Mouse (Mus musculus) liver, embryonic 16.5 days (tissue): Measurements from ENCODE around the gene Oscar. TPM values are rescaled to one million over a fixed set of nuclear protein-coding genes. Genes with fewer than 3 reads are reported as not detected.

Experiments used
- ATAC-seq: fragments of 200-750 bp; cut with Nextera tagmentation; 2 replicates; pipeline ENCODE4 v1.8.0; 2017; ENCODE audit warnings: low read depth, mild to moderate bottlenecking, moderate number of reproducible peaks, moderate library complexity
- H3K27ac ChIP-seq: fragments of 300-500 bp; sonication (generic); 2 replicates; pipeline ENCODE4 v1.5.1; 2014; ENCODE audit warnings: mild to moderate bottlenecking, low read length
- H3K27me3 ChIP-seq: fragments of 300-500 bp; sonication (generic); 2 replicates; pipeline ENCODE4 v1.6.1; 2014; ENCODE audit warnings: low read depth, low read length, mixed read lengths; ENCODE audit not compliant: control insufficient read depth, insufficient read depth
- H3K36me3 ChIP-seq: fragments of 300-500 bp; sonication (generic); 2 replicates; pipeline ENCODE4 v1.6.1; 2014; ENCODE audit warnings: mild to moderate bottlenecking; ENCODE audit not compliant: control insufficient read depth, insufficient read depth
- H3K4me1 ChIP-seq: fragments of 300-500 bp; sonication (generic); 2 replicates; pipeline ENCODE4 v1.6.1; 2014; ENCODE audit warnings: low read depth, low read length, mixed read lengths; ENCODE audit not compliant: control insufficient read depth
- H3K4me2 ChIP-seq: fragments of 300-500 bp; sonication (generic); 2 replicates; pipeline ENCODE4 v1.6.1; 2014; ENCODE audit warnings: low read depth, low read length, mixed read lengths
- H3K4me3 ChIP-seq: fragments of 300-500 bp; sonication (generic); 2 replicates; pipeline ENCODE4 v1.5.1; 2014; ENCODE audit warnings: low read depth, mild to moderate bottlenecking, low read length
- H3K9ac ChIP-seq: fragments of 300-500 bp; sonication (generic); 2 replicates; pipeline ENCODE4 v1.6.1; 2014; ENCODE audit warnings: low read depth, low read length
- H3K9me3 ChIP-seq: fragments of 300-500 bp; sonication (generic); replicated peaks from 2 replicates; pipeline ENCODE4 v1.6.1; 2016; ENCODE audit warnings: low read length; ENCODE audit not compliant: control insufficient read depth
- WGBS: fragments of 180-500 bp; shearing (Covaris S2); extraction: QIAGEN DNeasy Blood & Tissue Kit; methylation state at CpG from one replicate; pipeline ENCODE4 v1.1.7; 2014; ENCODE audit not compliant: insufficient replicate concordance; 5-methylcytosine and 5-hydroxymethylcytosine counted together
- polyA plus RNA-seq: library from polyadenylated mRNA; unstranded; fragments of >200 nt; fragmentation: Nextera tagmentation; extraction: Ambion mirVana; gene quantifications from 2 replicates; pipeline ENCODE4 v1.2.1, GENCODE M21; 2015

The Oscar gene
- polyA plus RNA-seq, 1 experiment from 2014 or later: not detected

DNA sequence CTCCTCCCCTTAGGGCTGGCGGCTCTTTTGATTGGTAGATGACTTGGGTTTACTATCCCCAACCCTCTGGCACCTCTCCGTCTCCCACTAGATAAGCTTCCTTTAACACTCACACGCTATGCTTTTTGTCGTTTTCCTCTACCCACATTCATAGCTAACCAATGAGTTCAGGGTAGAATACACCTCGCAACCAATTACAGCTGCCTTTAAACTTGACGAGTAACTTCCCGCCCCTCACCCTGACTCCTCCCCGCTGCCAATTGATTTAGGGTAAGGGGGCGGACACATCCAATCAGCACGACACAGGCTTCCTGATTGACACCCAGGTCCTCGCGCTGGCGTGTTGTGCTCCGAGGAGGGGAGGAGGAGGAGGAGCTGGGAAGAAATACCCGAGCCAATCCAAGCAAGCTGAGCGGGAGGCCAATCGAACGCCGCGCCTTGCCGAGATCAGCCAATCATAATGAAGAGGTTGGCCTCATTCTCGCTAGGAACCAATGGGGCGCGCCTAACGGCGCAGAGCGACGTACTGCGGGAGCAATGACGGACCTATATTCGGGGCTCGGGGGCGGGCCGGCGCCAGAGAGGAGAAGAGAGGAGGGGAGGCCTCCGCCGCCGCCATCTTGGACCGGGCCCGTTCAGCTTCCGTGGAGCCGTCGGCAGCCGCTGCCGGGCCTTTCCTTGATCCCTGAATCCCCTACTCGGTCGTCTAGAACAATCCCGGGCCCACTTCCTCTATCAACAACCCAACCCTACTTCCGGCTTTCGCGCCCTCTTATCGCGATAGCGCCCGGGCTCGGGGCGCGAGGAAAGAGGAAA lies 28.9 kb upstream of the Oscar start, which contains the start of gene Cnot3:
Gene Cnot3 (plus strand): TSS at position 597 of the 816 bp plus-strand sequence.
- H3K27me3 ChIP-seq: no peaks in the 10 kb centered on the region
- H3K4me2 ChIP-seq: peak within 1 kb of the TSS; percentile 91
- peak within 1 kb of the TSS; percentile 96 for H3K4me3 ChIP-seq
- WGBS: under 1% methylated on average over 51 of the region's 58 CpGs
- H3K27ac ChIP-seq: peak within 1 kb of the TSS; percentile 97
- no peaks in the 10 kb centered on the region for H3K9me3 ChIP-seq
- H3K36me3 ChIP-seq: peaks cover 11% of the 10 kb centered on the region
- H3K9ac ChIP-seq: peak within 1 kb of the TSS; percentile 99
- H3K4me1 ChIP-seq: peaks cover 35% of the 10 kb centered on the region
- peak; percentile 95 for ATAC-seq

DNA sequence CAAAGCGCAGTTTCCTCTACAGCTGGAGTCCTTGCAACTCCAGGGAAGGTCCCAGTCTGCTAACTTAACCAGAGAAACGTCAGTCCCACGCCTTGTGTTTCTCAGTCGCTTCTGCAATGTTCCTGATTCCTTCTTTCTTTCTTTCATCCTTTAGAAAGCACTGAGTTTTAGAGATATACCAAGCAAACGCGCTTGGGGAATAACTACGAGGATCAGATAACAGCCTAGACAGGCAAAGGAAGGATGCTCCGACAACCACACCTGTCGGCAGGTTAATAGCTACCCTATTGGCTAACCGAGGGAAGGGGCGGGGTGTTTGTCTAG lies 28.4 kb upstream of the Oscar start:
- H3K27me3 ChIP-seq: no peaks in the 10 kb centered on the region
- H3K9ac ChIP-seq: peak overlapping the region; percentile 37; the same call in 1 of the 2 replicates
- ATAC-seq: no peak
- H3K36me3 ChIP-seq: peaks cover 17% of the 10 kb centered on the region
- peaks cover 35% of the 10 kb centered on the region for H3K4me1 ChIP-seq
- H3K27ac ChIP-seq: peak overlapping the region; percentile 97
- peak overlapping the region; percentile 63 for H3K4me3 ChIP-seq
- no peaks in the 10 kb centered on the region for H3K9me3 ChIP-seq
- H3K4me2 ChIP-seq: peak overlapping the region; percentile 78
- WGBS: under 1% methylated on average over 11 of the region's 11 CpGs

DNA sequence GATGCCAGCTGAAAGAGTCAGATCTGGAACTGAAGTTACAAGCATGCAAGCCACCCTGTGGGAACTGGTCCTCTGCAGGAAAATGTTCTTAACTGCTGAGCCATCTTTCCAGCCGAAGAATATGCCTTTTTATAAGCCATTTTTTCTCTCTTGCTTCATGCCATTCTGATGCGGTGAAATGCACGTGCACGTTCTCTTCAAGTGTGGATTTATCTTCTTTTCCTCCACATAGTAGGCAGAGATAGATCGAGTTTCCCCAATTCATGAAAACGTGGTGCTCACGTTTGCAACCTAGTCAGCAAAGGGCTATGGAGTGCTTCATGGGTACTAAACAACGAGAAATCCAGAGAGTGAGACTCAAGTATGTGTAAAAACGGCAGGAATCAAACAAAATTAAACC lies 27.9 kb upstream of the Oscar start:
- H3K27me3 ChIP-seq: no peaks in the 10 kb centered on the region
- H3K4me2 ChIP-seq: peak overlapping the region; percentile 78
- no peaks in the 10 kb centered on the region for H3K9me3 ChIP-seq
- WGBS: 10% methylated on average over 9 of the region's 9 CpGs
- H3K9ac ChIP-seq: peak overlapping the region; percentile 37; the same call in 1 of the 2 replicates
- ATAC-seq: no peak
- H3K27ac ChIP-seq: peak overlapping the region; percentile 97
- H3K4me3 ChIP-seq: peak overlapping the region; percentile 63
- H3K4me1 ChIP-seq: peaks cover 35% of the 10 kb centered on the region
- peaks cover 18% of the 10 kb centered on the region for H3K36me3 ChIP-seq

DNA sequence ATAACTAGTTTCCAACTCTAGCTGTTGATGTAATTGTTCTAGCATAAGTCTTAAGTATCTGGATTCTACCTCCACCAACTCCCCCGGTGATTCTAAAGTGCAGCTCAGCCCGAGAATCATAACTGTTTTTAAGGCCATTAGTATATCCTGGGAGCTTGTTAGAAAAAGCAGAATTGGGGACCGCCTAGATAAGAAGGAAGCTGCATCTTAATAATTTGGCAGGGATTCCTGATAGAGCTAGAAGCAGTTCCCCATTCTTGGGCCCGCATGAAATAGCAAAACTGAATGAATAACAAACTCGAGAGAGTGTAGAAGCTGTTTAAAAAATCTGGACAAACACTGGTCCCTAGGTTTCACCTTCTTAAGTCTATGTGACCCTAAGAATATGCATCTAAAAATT lies 27.5 kb upstream of the Oscar start:
- no peaks in the 10 kb centered on the region for H3K27me3 ChIP-seq
- H3K27ac ChIP-seq: no peak overlapping the region
- H3K36me3 ChIP-seq: peaks cover 18% of the 10 kb centered on the region
- no peak overlapping the region for H3K9ac ChIP-seq
- WGBS: 31% methylated on average over 5 of the region's 5 CpGs
- no peaks in the 10 kb centered on the region for H3K9me3 ChIP-seq
- no peak overlapping the region for H3K4me3 ChIP-seq
- H3K4me2 ChIP-seq: no peak overlapping the region
- no peak for ATAC-seq
- H3K4me1 ChIP-seq: peaks cover 32% of the 10 kb centered on the region

DNA sequence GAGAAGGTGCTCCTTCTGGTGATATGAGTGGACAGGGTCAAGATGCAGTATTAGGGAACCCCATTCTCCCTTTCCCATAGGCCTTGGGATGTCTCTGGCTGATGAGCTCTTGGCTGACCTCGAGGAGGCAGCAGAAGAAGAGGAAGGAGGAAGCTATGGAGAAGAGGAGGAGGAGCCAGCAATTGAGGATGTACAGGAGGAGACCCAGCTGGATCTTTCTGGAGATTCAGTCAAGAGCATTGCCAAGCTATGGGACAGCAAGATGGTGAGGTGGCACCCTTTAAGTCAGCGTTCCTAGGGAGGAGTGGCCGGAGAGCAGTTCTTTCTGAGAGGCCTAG lies 14.5 kb upstream of the Oscar start:
- H3K9ac ChIP-seq: peak overlapping the region; percentile 62

DNA sequence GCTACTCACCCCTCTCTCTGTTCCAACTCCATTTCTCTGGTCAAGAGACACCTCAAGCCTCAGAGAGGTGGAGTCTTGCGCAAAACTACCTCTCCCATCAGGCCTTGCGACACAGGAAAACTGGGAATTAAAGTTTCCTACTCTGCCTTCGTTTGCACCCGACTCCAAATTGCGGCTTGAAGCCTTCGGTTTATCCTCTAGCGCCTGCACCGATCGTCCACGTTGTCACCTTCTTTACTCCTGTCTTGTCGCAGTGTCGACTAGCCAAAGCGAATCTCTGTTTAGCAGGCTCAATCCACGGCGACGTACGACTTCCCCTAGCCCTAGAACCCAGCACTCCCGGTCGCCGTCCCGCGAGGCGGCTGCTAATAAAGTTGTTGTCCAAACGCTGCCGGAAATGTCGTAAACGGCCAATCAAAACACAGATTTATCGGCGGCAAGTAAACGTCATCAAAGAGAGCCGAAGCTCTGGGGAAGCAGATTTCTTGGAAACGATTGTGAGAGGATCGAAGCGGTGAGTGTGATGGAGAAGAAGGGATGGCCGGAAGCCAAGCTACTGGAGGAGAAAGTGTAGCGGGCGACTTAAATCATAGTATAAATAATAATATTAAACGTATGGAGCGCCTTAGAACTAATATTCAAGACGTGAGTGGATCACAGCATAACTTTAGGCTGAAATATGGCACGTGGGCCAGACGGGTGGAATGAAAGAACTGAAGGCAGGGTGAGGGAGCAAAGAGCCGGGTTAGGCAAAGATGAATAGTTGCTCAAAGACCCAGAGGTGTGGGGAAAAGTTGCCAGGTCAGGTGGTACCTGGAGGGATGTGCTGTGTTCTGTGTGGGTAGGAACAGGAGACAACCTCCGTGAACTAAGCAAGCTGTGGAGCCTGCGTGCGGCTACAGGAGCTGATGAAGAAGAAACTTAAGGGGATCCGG lies 13.9 kb upstream of the Oscar start, which contains the start of the genes Tfpt and Prpf31:
Gene Tfpt (minus strand): TSS at position 387 of the 935 bp plus-strand sequence.
Gene Prpf31 (plus strand): TSS at position 443 of the 935 bp plus-strand sequence.
- Histone ChIP-seq H3K4me2 (peak within 1 kb of the TSS; percentile 94), H3K9me3 (no peaks in the 10 kb centered on the region), H3K4me3 (peak within 1 kb of the TSS; percentile 72), H3K4me1 (peaks cover 17% of the 10 kb centered on the region), H3K36me3 (peaks cover 5% of the 10 kb centered on the region; the same call in 1 of the 2 replicates), H3K9ac (peak within 1 kb of the TSS; percentile 79), H3K27me3 (no peaks in the 10 kb centered on the region), H3K27ac (peak within 1 kb of the TSS; percentile 83)
- peak; percentile 90 for ATAC-seq
- under 1% methylated on average over 47 of the region's 47 CpGs for WGBS

More for the DNA sequence above, 14.5 kb upstream of the Oscar start:
- 48% methylated on average over 3 of the region's 3 CpGs for WGBS
- Histone ChIP-seq H3K9me3 (no peaks in the 10 kb centered on the region), H3K27me3 (no peaks in the 10 kb centered on the region), H3K27ac (no peak overlapping the region), H3K4me3 (peak overlapping the region; percentile 72), H3K4me1 (peaks cover 17% of the 10 kb centered on the region), H3K4me2 (peak overlapping the region; percentile 94), H3K36me3 (peaks cover 4% of the 10 kb centered on the region; the same call in 1 of the 2 replicates)
- no peak for ATAC-seq

DNA sequence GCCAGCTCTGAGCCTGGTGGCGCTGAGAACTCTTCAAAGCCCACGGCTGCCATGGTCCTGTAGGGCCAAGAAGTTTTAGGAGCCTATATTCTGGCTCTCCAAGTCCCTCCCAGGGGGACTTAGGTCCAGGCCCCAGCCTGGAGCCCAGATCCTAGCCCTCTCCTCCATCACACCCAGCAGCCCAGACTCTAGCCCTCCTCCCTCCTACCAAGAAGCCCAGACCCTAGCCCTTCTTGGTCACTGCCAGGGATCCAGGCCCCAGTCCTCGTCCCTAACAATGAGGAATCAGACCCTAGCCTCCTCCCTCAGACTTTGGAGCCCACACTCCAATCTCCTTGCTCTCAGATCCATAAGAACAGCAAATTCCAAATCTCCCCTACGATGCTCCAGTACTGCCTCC lies 13.1 kb upstream of the Oscar start:
- WGBS: 29% methylated on average over 4 of the region's 4 CpGs
- H3K4me1 ChIP-seq: peaks cover 17% of the 10 kb centered on the region
- H3K4me2 ChIP-seq: peak overlapping the region; percentile 94
- H3K9me3 ChIP-seq: no peaks in the 10 kb centered on the region
- H3K36me3 ChIP-seq: peaks cover 8% of the 10 kb centered on the region
- H3K27me3 ChIP-seq: no peaks in the 10 kb centered on the region
- ATAC-seq: no peak
- peak overlapping the region; percentile 79 for H3K9ac ChIP-seq
- peak overlapping the region; percentile 83 for H3K27ac ChIP-seq
- peak overlapping the region; percentile 72 for H3K4me3 ChIP-seq

DNA sequence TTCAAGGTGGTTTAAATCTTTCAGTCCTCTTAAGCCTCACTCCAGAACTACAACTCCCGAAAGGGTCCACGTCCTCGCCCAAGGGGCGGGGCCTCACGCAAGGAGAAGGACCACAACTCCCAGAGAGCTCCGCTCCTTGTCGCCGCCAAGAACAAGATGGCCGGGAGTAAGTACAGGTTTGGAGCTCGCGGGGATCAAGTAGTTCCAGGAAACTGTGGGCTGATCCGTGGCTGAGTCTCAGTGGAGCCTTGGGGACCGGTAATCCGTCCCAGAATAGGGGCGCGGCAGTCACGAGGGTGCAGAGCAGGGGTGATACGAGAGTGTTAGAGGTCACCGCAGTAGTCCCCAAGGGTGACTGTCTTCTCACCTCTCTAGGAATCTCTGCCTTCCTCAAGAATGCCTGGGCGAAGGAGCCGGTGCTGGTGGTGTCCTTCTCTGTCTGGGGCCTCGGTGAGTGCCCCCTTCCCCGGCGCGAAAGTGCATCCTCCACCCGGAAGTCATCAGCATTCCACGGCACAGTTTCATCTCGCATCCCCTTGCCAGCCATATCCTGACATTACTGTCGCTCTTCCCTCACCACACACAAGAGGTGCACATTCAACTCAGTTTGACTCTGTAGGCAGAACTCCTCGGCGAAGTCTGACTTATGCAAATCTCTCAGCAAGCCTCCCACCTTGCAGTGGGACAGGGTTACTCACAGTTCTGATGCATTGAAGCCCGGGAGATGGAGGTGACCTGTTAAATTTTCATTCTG lies 1.5 kb upstream of the Oscar start, which contains the start of gene Ndufa3:
Gene Ndufa3 (plus strand): TSS at position 132 of the 754 bp plus-strand sequence.
- peak; percentile 96 for ATAC-seq
- peak within 1 kb of the TSS; percentile 74 for H3K27ac ChIP-seq
- H3K9ac ChIP-seq: peak within 1 kb of the TSS; percentile 88
- peaks cover 11% of the 10 kb centered on the region for H3K36me3 ChIP-seq
- H3K4me2 ChIP-seq: peak within 1 kb of the TSS; percentile 76
- no peaks in the 10 kb centered on the region for H3K9me3 ChIP-seq
- H3K4me3 ChIP-seq: peak within 1 kb of the TSS; percentile 85
- H3K27me3 ChIP-seq: no peaks in the 10 kb centered on the region
- under 1% methylated on average over 32 of the region's 32 CpGs for WGBS
- peaks cover 15% of the 10 kb centered on the region for H3K4me1 ChIP-seq
